28 mouse cellular contexts compared by ENCODE assay signal in the genomic region with DNA sequence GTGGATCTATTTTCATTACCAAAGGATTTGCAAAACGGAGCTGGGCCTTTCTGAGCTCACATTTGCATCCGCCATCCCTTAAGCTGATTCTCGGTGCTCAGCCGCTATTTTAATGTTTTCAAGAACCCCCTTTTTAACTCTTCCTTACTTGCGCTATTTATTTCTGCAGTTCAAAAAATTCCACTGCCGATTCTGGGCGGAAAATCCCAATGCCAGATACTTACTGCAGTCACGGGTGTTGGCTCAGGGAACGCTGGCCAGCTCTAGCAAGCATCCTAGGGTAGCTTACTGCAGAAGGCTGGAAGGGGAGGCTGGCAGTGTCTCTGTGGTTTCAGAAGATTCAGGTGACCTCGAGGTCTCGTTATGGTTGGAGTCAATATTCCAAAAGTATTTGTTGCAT.
DNase-seq lines count a peak whose midpoint lies in the region; ATAC-seq lines count a peak whose summit lies in the region.
"Had no signal": no experiment of that assay in that cellular context is flagged by ENCODE, and none has a peak within 500 bp of the region (broad histone marks: within the 10 kb centered on the region; RNA-seq: fewer than 3 reads in every experiment).

No protein-coding gene starts in this region.

- 55% methylated on average over 11 of the region's 11 CpGs for WGBS in embryonic facial prominence, embryonic 13.5 days
- 77% methylated on average over 11 of the region's 11 CpGs for WGBS in embryonic facial prominence, embryonic 10.5 days
- 51% methylated on average over 11 of the region's 11 CpGs for WGBS in embryonic facial prominence, embryonic 14.5 days

- no peaks in the 10 kb centered on the region for H3K36me3 ChIP-seq in embryonic facial prominence, embryonic 13.5 days
- H3K36me3 ChIP-seq in embryonic facial prominence, embryonic 10.5 days (replicated peaks) = no peaks in the 10 kb centered on the region
- H3K36me3 ChIP-seq in embryonic facial prominence, embryonic 14.5 days (ENCODE audit: control insufficient read depth, insufficient read depth, low read length) = no peaks in the 10 kb centered on the region
- H3K36me3 ChIP-seq: forebrain, embryonic 10.5 days; hindbrain, embryonic 10.5 days; intestine, embryonic 15.5 days; midbrain, embryonic 15.5 days; neural tube, embryonic 12.5 days had no signal

- peaks cover 8% of the 10 kb centered on the region for H3K4me1 ChIP-seq in embryonic facial prominence, embryonic 13.5 days
- H3K4me1 ChIP-seq in embryonic facial prominence, embryonic 10.5 days = peaks cover 10% of the 10 kb centered on the region
- peaks cover under 1% of the 10 kb centered on the region; the same call in 1 of the 2 replicates for H3K4me1 ChIP-seq in embryonic facial prominence, embryonic 14.5 days (ENCODE audit: control insufficient read depth, insufficient read depth, low read length)
- H3K4me1 ChIP-seq: intestine, embryonic 15.5 days had no signal

- peak overlapping the region; percentile 4; the same call in 1 of the 2 replicates for H3K27ac ChIP-seq in embryonic facial prominence, embryonic 13.5 days
- H3K27ac ChIP-seq in embryonic facial prominence, embryonic 10.5 days (replicated peaks) = no peak overlapping the region
- no peak overlapping the region; the same call in 1 of the 2 replicates for H3K27ac ChIP-seq in embryonic facial prominence, embryonic 14.5 days (replicated peaks; ENCODE audit: low read depth, low read length)
- H3K27ac ChIP-seq: forebrain, embryonic 10.5 days; gastrocnemius, adult 2 months; hindbrain, embryonic 10.5 days; intestine, embryonic 15.5 days; layer of hippocampus, adult 2 months; macrophage; midbrain, embryonic 15.5 days; neural tube, embryonic 12.5 days had no signal

- H3K9me3 ChIP-seq in embryonic facial prominence, embryonic 13.5 days = no peaks in the 10 kb centered on the region
- H3K9me3 ChIP-seq in embryonic facial prominence, embryonic 10.5 days = no peaks in the 10 kb centered on the region
- no peaks in the 10 kb centered on the region for H3K9me3 ChIP-seq in embryonic facial prominence, embryonic 14.5 days (ENCODE audit: control insufficient read depth, low read length)
- H3K9me3 ChIP-seq: forebrain, embryonic 10.5 days; hindbrain, embryonic 10.5 days; intestine, embryonic 15.5 days; midbrain, embryonic 15.5 days; neural tube, embryonic 12.5 days had no signal

- H3K4me2 ChIP-seq in embryonic facial prominence, embryonic 13.5 days = no peak overlapping the region
- H3K4me2 ChIP-seq in embryonic facial prominence, embryonic 14.5 days (ENCODE audit: low read depth, low read length) = no peak overlapping the region
- H3K4me2 ChIP-seq: heart, embryonic 11.5 days; intestine, embryonic 15.5 days; midbrain, embryonic 15.5 days; neural tube, embryonic 12.5 days had no signal

- intact Hi-C loops in left cerebral cortex, postnatal 14 days (cut with DNase I) = no loop called here
- intact Hi-C loops in left cerebral cortex, postnatal 4 days (cut with DNase I) = no loop called here

- no peak for DNase-seq in embryonic facial prominence, embryonic 10.5 days (ENCODE audit: low spot score)
- peak; percentile 15 to 31 for DNase-seq in left cerebral cortex, postnatal 14 days (ENCODE audit: low spot score in 2 of 2)
- DNase-seq in left cerebral cortex, postnatal 4 days = no peak
- DNase-seq in embryonic facial prominence, embryonic 14.5 days (ENCODE audit: low spot score) = peak; percentile 23
- DNase-seq in telencephalon, adult 2 months (ENCODE audit: low read depth, low spot score) = peak; percentile 56
- DNase-seq in MN1 (ENCODE audit: low spot score) = no peak
- DNase-seq: adrenal gland, postnatal 25 days; cerebellum, adult 11-12 months; cerebellum, postnatal 36 days; gastrocnemius, adult 2 months; heart, postnatal 10 days; kidney, adult 9 months; kidney, postnatal 14 days; thymus, adult 2 months; thymus, postnatal 4 days had no signal

- no peaks in the 10 kb centered on the region for H3K27me3 ChIP-seq in embryonic facial prominence, embryonic 13.5 days
- H3K27me3 ChIP-seq in embryonic facial prominence, embryonic 10.5 days (replicated peaks; ENCODE audit: low read depth, poor library complexity, severe bottlenecking) = no peaks in the 10 kb centered on the region
- no peaks in the 10 kb centered on the region for H3K27me3 ChIP-seq in embryonic facial prominence, embryonic 14.5 days (replicated peaks; ENCODE audit: control insufficient read depth, insufficient read depth, low read length)
- H3K27me3 ChIP-seq: intestine, embryonic 15.5 days; midbrain, embryonic 15.5 days; neural tube, embryonic 12.5 days had no signal

- no peak overlapping the region for H3K9ac ChIP-seq in embryonic facial prominence, embryonic 13.5 days
- H3K9ac ChIP-seq in embryonic facial prominence, embryonic 14.5 days (ENCODE audit: low read depth, low read length) = no peak overlapping the region
- H3K9ac ChIP-seq: intestine, embryonic 15.5 days; midbrain, embryonic 15.5 days; neural tube, embryonic 12.5 days had no signal

- no peak for ATAC-seq in embryonic facial prominence, embryonic 13.5 days (ENCODE audit: insufficient number of reproducible peaks, insufficient read depth, low FRiP score, low TSS enrichment, low read depth)
- no peak for ATAC-seq in embryonic facial prominence, embryonic 14.5 days (ENCODE audit: low read depth)
- ATAC-seq: CD4-positive, CD25-positive, alpha-beta regulatory T cell, adult 4 months; forebrain, embryonic 16.5 days; hindbrain, embryonic 16.5 days; intestine, embryonic 15.5 days; lung, postnatal 0 days had no signal

- no peak overlapping the region for H3K4me3 ChIP-seq in embryonic facial prominence, embryonic 13.5 days
- H3K4me3 ChIP-seq in embryonic facial prominence, embryonic 10.5 days = no peak overlapping the region
- no peak overlapping the region for H3K4me3 ChIP-seq in embryonic facial prominence, embryonic 14.5 days (ENCODE audit: low read depth, low read length)
- H3K4me3 ChIP-seq: forebrain, embryonic 10.5 days; gastrocnemius, adult 2 months; hindbrain, embryonic 10.5 days; intestine, embryonic 15.5 days; layer of hippocampus, adult 2 months; midbrain, embryonic 15.5 days; neural tube, embryonic 12.5 days had no signal

Comparison
In these comparisons a context has a peak if more than half of its experiments do, and no peak if none do; other contexts are left out.
1. DNase-seq: peak in left cerebral cortex, postnatal 14 days (2 of 2), embryonic facial prominence, embryonic 14.5 days (single experiment) and telencephalon, adult 2 months (single experiment); none in embryonic facial prominence, embryonic 10.5 days (single experiment), left cerebral cortex, postnatal 4 days (single experiment) and MN1 (single experiment).